Mouse (Mus musculus) cerebellum, adult 2 months (tissue): Measurements from ENCODE around the gene Slc16a14. TPM values are rescaled to one million over a fixed set of nuclear protein-coding genes. Genes with fewer than 3 reads are reported as not detected.

Experiments used
- DNase-seq, 2 experiments: peaks; one replicate each; pipeline ENCODE4 v3.0.0; 2021
- H3K27ac ChIP-seq: fragments of 200-500 bp; 2 replicates; pipeline ENCODE4 v1.5.1; 2012; ENCODE audit warnings: low read length, control low read depth, inconsistent platforms; ENCODE audit not compliant: insufficient read depth
- H3K27me3 ChIP-seq: fragments of 200-500 bp; 2 replicates; pipeline ENCODE4 v1.6.1; 2012; ENCODE audit warnings: inconsistent platforms, mild to moderate bottlenecking, low read length, moderate library complexity; ENCODE audit not compliant: control insufficient read depth, insufficient read depth
- H3K4me1 ChIP-seq: fragments of 200-500 bp; 2 replicates; pipeline ENCODE4 v1.6.1; 2011; ENCODE audit warnings: low read length; ENCODE audit not compliant: control insufficient read depth, insufficient read depth
- H3K4me3 ChIP-seq: fragments of 200-500 bp; replicated peaks from 2 replicates; pipeline ENCODE3; 2011; ENCODE audit warnings: mild to moderate bottlenecking, low read depth, low read length, control low read depth; ENCODE audit not compliant: insufficient read depth
- CTCF ChIP-seq: fragments of 200-500 bp; IDR thresholded peaks from 2 replicates; pipeline ENCODE4 v1.5.1; 2011; ENCODE audit warnings: low read depth, mild to moderate bottlenecking, control low read depth, low read length, moderate library complexity, borderline replicate concordance; ENCODE audit not compliant: insufficient read depth
- POLR2A ChIP-seq: fragments of 200-500 bp; IDR thresholded peaks from 2 replicates; pipeline ENCODE4 v1.6.1; 2011; ENCODE audit warnings: low read length, control low read depth, borderline replicate concordance; ENCODE audit not compliant: insufficient read depth
- WGBS: fragments of 180-500 bp; shearing (Covaris S2); methylation state at CpG from one replicate; pipeline ENCODE4 v1.1.7; 2018; 5-methylcytosine and 5-hydroxymethylcytosine counted together
- polyA plus RNA-seq: library from polyadenylated mRNA; depleted of rRNA; stranded (reverse); fragments of >200 nt; gene quantifications from 2 replicates; pipeline ENCODE4 v1.2.3, GENCODE M21; 2012; rRNA removed

The Slc16a14 gene
- polyA plus RNA-seq, 1 experiment = 4.9 TPM

GRCm38 (mm10) chr1:84860360-84861254 lies 74.3 kb downstream of the Slc16a14 start:
- no peak for DNase-seq
- TF ChIP-seq CTCF = no peak
- no peak for TF ChIP-seq POLR2A
- 81% methylated on average over 10 of the region's 10 CpGs for WGBS
- no peaks in the 10 kb centered on the region for H3K4me1 ChIP-seq
- no peak overlapping the region for H3K27ac ChIP-seq
- H3K27me3 ChIP-seq = no peaks in the 10 kb centered on the region
- no peak overlapping the region for H3K4me3 ChIP-seq

- 92% methylated on average over 6 of the region's 6 CpGs for WGBS
- Histone ChIP-seq H3K27me3 (no peaks in the 10 kb centered on the region), H3K4me3 (no peak overlapping the region), H3K4me1 (no peaks in the 10 kb centered on the region), H3K27ac (no peak overlapping the region)
- DNase-seq = no peak
- no peak for TF ChIP-seq POLR2A
- no peak for TF ChIP-seq CTCF
Observed at GRCm38 (mm10) chr1:84859597-84859996, 75.3 kb downstream of the Slc16a14 start.

Other genes starting within 250 kb of the Slc16a14 start
- gene Dner, start 238.9 kb downstream of the Slc16a14 start, polyA plus RNA-seq = 277 and 324 TPM in 2 replicates
- 8.5 and 9.7 TPM in 2 replicates for gene Fbxo36, start 95.3 kb downstream of the Slc16a14 start, polyA plus RNA-seq
- 74.5 and 75.2 TPM in 2 replicates for gene Trip12, start 94.6 kb downstream of the Slc16a14 start, polyA plus RNA-seq
- gene Gm10553, start 165.0 kb upstream of the Slc16a14 start, polyA plus RNA-seq = not detected in 2 replicates
- gene A530032D15Rik, start 174.7 kb upstream of the Slc16a14 start, polyA plus RNA-seq = not detected in 2 replicates